Mouse (Mus musculus) layer of hippocampus, adult 8-10 months (tissue): Measurements from ENCODE around the gene Lzic. TPM values are rescaled to one million over a fixed set of nuclear protein-coding genes. Genes with fewer than 3 reads are reported as not detected.

Experiments
- DNase-seq, 2 experiments: peaks; one replicate each; pipeline ENCODE4 v3.0.0; 2022; ENCODE audit warnings: low spot score in 2 of 2
- microRNA-seq, 2 experiments: library from miRNA; unstranded; fragments of <30 nt; microRNA quantifications; one replicate each; pipeline ENCODE4 v1.2.0; 2022
- total RNA-seq, 4 experiments: library from RNA; stranded (reverse); gene quantifications; 2 replicates each; pipeline ENCODE4 v1.2.4; 2022

The Lzic gene
- total RNA-seq, 4 experiments from 2014 or later = 16.4 to 18.2 (median 16.9) TPM

DNA sequence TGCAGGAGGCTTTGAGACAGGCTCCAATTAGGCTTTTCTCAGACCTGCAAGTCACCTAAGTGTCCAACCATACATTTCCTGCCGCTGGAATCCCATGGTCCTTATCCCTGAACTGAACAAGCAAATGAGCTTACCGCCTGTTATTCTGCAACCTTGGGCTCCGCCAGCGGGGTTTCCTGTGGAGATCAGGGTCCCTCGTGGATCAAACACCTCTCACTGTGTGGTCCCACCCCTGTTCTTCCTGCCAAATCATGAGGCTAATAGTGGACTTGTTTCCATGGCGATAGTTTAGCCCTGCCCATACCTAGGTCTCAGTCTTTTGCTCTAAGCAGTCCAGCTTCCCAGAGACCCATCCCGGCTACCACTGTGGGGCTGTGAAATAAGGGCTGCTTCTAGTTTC lies 41.3 kb downstream of the Lzic start:
- no peak for DNase-seq

GRCm38 (mm10) chr4:149527621-149528354 lies 42.8 kb downstream of the Lzic start:
- DNase-seq = no peak

DNA sequence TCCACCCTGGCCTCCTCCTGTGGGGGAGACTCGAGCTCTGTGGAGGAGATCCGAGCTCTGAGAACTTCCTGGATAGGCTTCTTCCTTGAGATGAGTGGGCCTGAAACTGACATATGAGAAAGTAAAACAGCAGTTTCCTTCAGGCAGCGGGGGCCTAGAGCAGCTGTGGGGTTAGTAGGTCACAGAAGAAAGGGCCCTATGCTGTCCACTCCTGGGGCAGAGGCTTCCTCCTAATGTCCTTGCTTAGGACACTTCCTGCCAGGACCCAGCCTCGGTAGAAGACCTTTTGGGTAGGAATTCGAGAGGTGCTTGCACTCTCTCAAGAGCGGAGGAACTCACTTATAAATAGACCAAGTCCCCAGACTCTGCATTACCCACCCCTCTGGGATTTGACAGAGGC lies 44.7 kb downstream of the Lzic start:
- DNase-seq = no peak

DNA sequence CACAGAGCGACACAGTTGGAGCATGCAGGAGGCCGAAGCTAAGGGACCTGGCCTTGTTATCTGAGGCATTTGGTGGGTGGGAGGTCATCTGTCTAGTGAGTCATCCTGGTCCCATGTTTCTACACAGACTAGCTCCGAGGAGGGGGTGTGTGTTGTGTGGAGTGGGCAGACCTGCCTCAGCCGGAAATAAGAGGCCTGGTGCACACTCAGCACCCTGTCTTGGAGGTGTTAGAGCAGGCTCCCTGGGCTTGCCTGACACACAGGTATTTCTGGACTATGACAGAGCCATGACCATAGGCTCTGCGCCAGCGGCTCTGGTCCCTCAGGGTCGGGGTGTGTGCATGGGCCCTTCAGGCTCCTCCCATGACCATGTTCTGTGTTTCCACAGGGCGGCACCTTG lies 54.4 kb downstream of the Lzic start:
- no peak for DNase-seq

DNA sequence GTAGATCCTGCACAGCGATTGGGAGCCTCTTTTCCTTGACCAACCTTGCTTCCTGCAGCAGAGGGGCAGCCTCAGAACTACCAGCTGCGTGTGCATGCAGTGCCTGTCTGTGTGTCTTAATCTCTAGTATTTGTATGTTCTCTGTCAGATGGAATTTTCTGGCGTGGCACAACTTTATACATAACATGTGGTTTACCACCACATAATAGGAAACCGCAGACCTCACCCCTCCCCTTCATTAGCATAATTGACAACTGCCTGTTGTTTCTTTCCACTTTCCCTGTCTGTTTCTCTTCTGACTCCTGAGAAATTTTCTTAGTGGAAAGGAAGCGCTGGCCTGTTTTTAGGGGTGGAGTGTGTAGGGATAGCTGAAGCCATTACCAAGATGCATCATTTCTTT lies 56.9 kb downstream of the Lzic start:
- DNase-seq = no peak

DNA sequence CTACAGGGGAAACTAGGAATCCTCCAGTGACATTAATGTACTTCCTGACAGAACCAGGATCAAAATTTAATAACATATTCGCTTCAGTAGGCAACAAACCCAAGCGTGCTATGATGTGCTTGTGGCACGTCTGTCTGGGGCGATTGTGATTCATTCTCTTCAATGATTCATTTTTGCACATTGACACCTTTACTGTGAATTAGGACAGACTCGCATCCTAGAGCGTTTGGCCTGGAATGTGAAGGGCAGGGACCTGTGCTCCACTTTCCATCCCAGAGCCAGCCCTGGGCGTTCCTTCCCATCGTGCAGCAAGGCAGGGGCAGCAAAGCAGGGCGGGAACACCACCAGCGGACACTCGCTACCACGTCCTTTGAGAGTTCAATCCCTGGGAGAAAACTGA lies 57.4 kb downstream of the Lzic start:
- DNase-seq = no peak

DNA sequence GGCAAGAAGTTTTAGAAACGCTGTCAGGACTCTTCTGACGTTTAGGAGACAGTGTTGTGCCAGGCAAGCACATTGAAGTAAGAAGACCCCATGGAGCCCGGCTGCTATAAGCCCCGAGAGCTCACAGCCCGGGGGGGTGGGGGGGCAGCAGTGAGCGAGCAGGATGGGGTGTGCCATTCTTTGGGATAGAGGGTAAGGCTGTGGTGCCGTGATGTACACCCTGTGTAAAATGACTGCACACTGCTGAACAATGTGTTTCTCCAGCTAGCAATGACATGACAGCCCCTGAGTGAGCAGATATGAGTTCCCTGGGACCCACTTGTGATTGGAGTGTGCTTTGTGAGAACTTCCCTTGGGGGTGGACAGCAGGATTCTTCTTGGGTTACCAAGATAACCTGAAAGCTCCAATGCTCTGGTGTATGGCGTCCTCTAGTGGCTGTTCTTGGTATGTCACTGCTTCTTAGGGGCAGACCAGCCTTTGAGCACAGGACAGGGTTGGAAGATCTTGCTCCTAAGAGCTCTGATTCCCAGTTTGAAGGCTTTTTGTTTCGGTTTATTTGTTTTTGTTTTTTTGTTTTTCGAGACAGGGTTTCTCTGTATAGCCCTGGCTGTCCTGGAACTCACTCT lies 58.0 kb downstream of the Lzic start:
- peak; percentile 69 to 89 for DNase-seq

DNA sequence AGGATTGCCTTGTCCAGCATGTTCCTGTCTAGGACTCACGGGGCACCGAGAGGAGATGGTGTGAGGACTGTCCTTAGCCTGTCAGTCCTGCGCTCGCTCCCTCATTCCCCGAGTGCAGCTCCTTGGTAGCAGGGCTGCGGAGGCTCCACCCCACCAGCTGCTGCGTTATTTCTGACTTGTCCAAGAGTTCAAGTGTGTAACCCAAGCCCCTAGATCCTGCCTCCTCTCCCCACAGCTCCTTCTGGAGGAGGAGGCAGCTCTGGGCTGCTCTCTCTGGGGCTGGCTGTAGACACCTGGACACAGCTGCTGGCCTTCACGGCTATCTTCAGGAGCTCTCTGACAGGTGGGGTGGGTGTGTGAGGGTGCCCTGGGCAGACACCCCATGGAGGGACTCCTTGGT lies 59.9 kb downstream of the Lzic start:
- no peak for DNase-seq

Small RNA genes within 50 kb of the gene (microRNA-seq; reads per million reads assigned to microRNA genes)
- 0.25 to 0.96 reads per million in 2 experiments for gene Mir5616

Other genes with a start within 250 kb of the Lzic start
- 100 to 1,000 TPM; 401 to 453 (median 422) TPM for gene Kif1b, start 177.5 kb upstream of the Lzic start, total RNA-seq
- 100 to 1,000 TPM in 2 of 4 experiments, 10 to 100 TPM in 2; 91.3 to 108 (median 97.6) TPM for gene Ube4b, start 58.5 kb upstream of the Lzic start, total RNA-seq
- not detected for gene Rbp7, start 30.3 kb upstream of the Lzic start, total RNA-seq
- not detected for gene Tmem274, start 7.9 kb upstream of the Lzic start, total RNA-seq
- 1 to 10 TPM; 6.0 to 9.0 (median 7.0) TPM for gene Nmnat1, start within 50 bp of the Lzic start, total RNA-seq
- gene Ctnnbip1, start 33.0 kb downstream of the Lzic start, total RNA-seq = 10 to 100 TPM; 28.1 to 40.7 (median 32.0) TPM
- gene Clstn1, start 101.2 kb downstream of the Lzic start, total RNA-seq = 100 to 1,000 TPM; 744 to 810 (median 791) TPM
- 10 to 100 TPM; 26.7 to 30.2 (median 28.4) TPM for gene Pik3cd, start 217.3 kb downstream of the Lzic start, total RNA-seq